Mouse (Mus musculus) testis, adult 2 months (tissue): Measurements from ENCODE around the gene Pole4. TPM values are rescaled to one million over a fixed set of nuclear protein-coding genes. Genes with fewer than 3 reads are reported as not detected.

Source experiments
- H3K27ac ChIP-seq: fragments of 200-500 bp; 2 replicates; pipeline ENCODE4 v1.5.1; 2012; ENCODE audit warnings: low read depth, low read length; ENCODE audit not compliant: control insufficient read depth, insufficient read depth
- H3K27me3 ChIP-seq: fragments of 200-500 bp; 2 replicates; pipeline ENCODE4 v1.6.1; 2012; ENCODE audit warnings: mild to moderate bottlenecking, low read length, moderate library complexity; ENCODE audit not compliant: control insufficient read depth, insufficient read depth
- H3K36me3 ChIP-seq: fragments of 200-500 bp; 2 replicates; pipeline ENCODE4 v1.6.1; 2012; ENCODE audit warnings: mild to moderate bottlenecking, low read length; ENCODE audit not compliant: control insufficient read depth, insufficient read depth
- H3K4me1 ChIP-seq: fragments of 200-500 bp; 2 replicates; pipeline ENCODE4 v1.6.1; 2012; ENCODE audit warnings: low read length; ENCODE audit not compliant: control insufficient read depth, insufficient read depth
- H3K4me3 ChIP-seq: fragments of 200-500 bp; 2 replicates; pipeline ENCODE4 v1.5.1; 2012; ENCODE audit warnings: low read depth, mild to moderate bottlenecking, low read length, moderate library complexity, mixed read lengths; ENCODE audit not compliant: control insufficient read depth
- CTCF ChIP-seq: fragments of 200-500 bp; IDR thresholded peaks from 2 replicates; pipeline ENCODE4 v1.5.1; 2012; ENCODE audit warnings: low read depth, mild to moderate bottlenecking, inconsistent platforms, low read length, moderate library complexity; ENCODE audit not compliant: control insufficient read depth, insufficient read depth, insufficient replicate concordance
- POLR2A ChIP-seq: fragments of 200-500 bp; IDR thresholded peaks from 2 replicates; pipeline ENCODE4 v1.6.1; 2012; ENCODE audit warnings: low read depth, mild to moderate bottlenecking, inconsistent platforms, low read length, moderate library complexity; ENCODE audit not compliant: control insufficient read depth
- polyA plus RNA-seq: library from polyadenylated mRNA; depleted of rRNA; stranded (reverse); fragments of >200 nt; gene quantifications from 2 replicates; pipeline ENCODE4 v1.2.3, GENCODE M21; 2012; rRNA removed

Pole4 gene
- polyA plus RNA-seq, 1 experiment: 11.6 TPM

- Histone ChIP-seq H3K4me3 (no peak overlapping the region), H3K4me1 (no peaks in the 10 kb centered on the region), H3K27me3 (no peaks in the 10 kb centered on the region), H3K36me3 (no peaks in the 10 kb centered on the region), H3K27ac (no peak overlapping the region)
- TF ChIP-seq CTCF (no peak), POLR2A (no peak)
These were observed 119.8 kb downstream of the Pole4 start for GRCm38 (mm10) chr6:82585396-82585795.

GRCm38 (mm10) chr6:82575445-82575844 is 129.7 kb downstream of the Pole4 start:
- Histone ChIP-seq H3K4me1 (no peaks in the 10 kb centered on the region), H3K27me3 (no peaks in the 10 kb centered on the region), H3K4me3 (no peak overlapping the region), H3K36me3 (no peaks in the 10 kb centered on the region), H3K27ac (no peak overlapping the region)
- no peak for TF ChIP-seq POLR2A
- no peak for TF ChIP-seq CTCF

Other genes starting within 250 kb of the Pole4 start
- gene Hk2, start 69.1 kb upstream of the Pole4 start, polyA plus RNA-seq: 7.8 and 10.9 TPM in 2 replicates
- 1.1 and 1.3 TPM in 2 replicates for gene Sema4f, start 234.4 kb upstream of the Pole4 start, polyA plus RNA-seq
- gene M1ap, start 241.5 kb upstream of the Pole4 start, polyA plus RNA-seq: 101 and 141 TPM in 2 replicates